Comparison of ENCODE assay signal across 21 mouse cellular contexts in genomic region chr7:130930401-130930800, GRCm38 (mm10). TPM values are rescaled to one million over a fixed set of nuclear protein-coding genes. Genes with fewer than 3 reads are reported as not detected.
DNase-seq lines count a peak whose midpoint lies in the region; ATAC-seq and TF ChIP-seq lines count a peak whose summit lies in the region.
"Had no signal": no experiment of that assay in that cellular context is flagged by ENCODE, and none has a peak within 500 bp of the region (broad histone marks: within the 10 kb centered on the region; RNA-seq: fewer than 3 reads in every experiment).

No protein-coding gene starts in this region.

- no peak for ATAC-seq in liver, postnatal 0 days
- ATAC-seq in liver, embryonic 11.5 days (replicated peaks; ENCODE audit: low FRiP score): no peak
- ATAC-seq: forebrain, embryonic 16.5 days; hindbrain, embryonic 16.5 days had no signal

- H3K4me3 ChIP-seq in liver, postnatal 0 days (ENCODE audit: low read depth, low read length): no peak overlapping the region
- no peak overlapping the region for H3K4me3 ChIP-seq in liver, embryonic 11.5 days (ENCODE audit: low read depth, low read length)
- H3K4me3 ChIP-seq in E14TG2a.4 (replicated peaks; ENCODE audit: low read length): no peak overlapping the region
- H3K4me3 ChIP-seq: embryonic facial prominence, embryonic 13.5 days; heart, embryonic 15.5 days; limb, embryonic 13.5 days; midbrain, embryonic 10.5 days had no signal

- peak; percentile 35; the same call in 1 of the 2 replicates for TF ChIP-seq CTCF in liver, postnatal 0 days (IDR thresholded peaks at IDR 0.05; ENCODE audit: low read depth)
- TF ChIP-seq CTCF in E14TG2a.4 (conservative IDR thresholded peaks at IDR 0.05; ENCODE audit: low read length): peak; percentile 68

- no peak overlapping the region for H3K4me2 ChIP-seq in liver, postnatal 0 days (ENCODE audit: low read depth, low read length)
- H3K4me2 ChIP-seq in liver, embryonic 11.5 days: no peak overlapping the region
- H3K4me2 ChIP-seq: embryonic facial prominence, embryonic 13.5 days; heart, embryonic 15.5 days; limb, embryonic 13.5 days had no signal

- H3K36me3 ChIP-seq in liver, postnatal 0 days (replicated peaks; ENCODE audit: insufficient read depth, low read length): no peaks in the 10 kb centered on the region
- no peaks in the 10 kb centered on the region for H3K36me3 ChIP-seq in liver, embryonic 11.5 days (ENCODE audit: control insufficient read depth, insufficient read depth, low read length)
- H3K36me3 ChIP-seq in E14TG2a.4 (ENCODE audit: insufficient read depth, low read length): no peaks in the 10 kb centered on the region
- H3K36me3 ChIP-seq in splenic B cell, adult 2 months (ENCODE audit: control insufficient read depth, insufficient read depth, low read length, poor library complexity, severe bottlenecking): no peaks in the 10 kb centered on the region
- H3K36me3 ChIP-seq: embryonic facial prominence, embryonic 13.5 days; heart, embryonic 15.5 days; limb, embryonic 13.5 days; midbrain, embryonic 10.5 days had no signal

- WGBS in liver, postnatal 0 days (ENCODE audit: insufficient replicate concordance): 58% methylated on average over 3 of the region's 3 CpGs
- WGBS in liver, embryonic 11.5 days: 56% methylated on average over 3 of the region's 3 CpGs

- H3K9me3 ChIP-seq in liver, postnatal 0 days (ENCODE audit: low read length): no peaks in the 10 kb centered on the region
- H3K9me3 ChIP-seq in liver, embryonic 11.5 days (ENCODE audit: control insufficient read depth, low read length): no peaks in the 10 kb centered on the region
- no peaks in the 10 kb centered on the region for H3K9me3 ChIP-seq in E14TG2a.4 (ENCODE audit: low read length)
- H3K9me3 ChIP-seq: embryonic facial prominence, embryonic 13.5 days; heart, embryonic 15.5 days; limb, embryonic 13.5 days; midbrain, embryonic 10.5 days had no signal

- peak; percentile 24 for DNase-seq in heart, adult 11 months
- no peak for DNase-seq in heart, postnatal 4 days
- no peak for DNase-seq in liver, postnatal 0 days
- DNase-seq in liver, embryonic 11.5 days (ENCODE audit: low spot score): no peak
- DNase-seq in splenic B cell, adult 2 months (ENCODE audit: low read depth, low spot score): peak; percentile 33
- DNase-seq in cerebellum, adult 9-11 months: no peak
- DNase-seq: adrenal gland, postnatal 14 days; cerebellum, postnatal 10 days; heart, adult 18-20 months; kidney, adult 18-20 months; lung, postnatal 4 days; right cerebral cortex, postnatal 4 days; thymus, postnatal 36 days had no signal

- peaks cover 23% of the 10 kb centered on the region for H3K27me3 ChIP-seq in liver, postnatal 0 days (ENCODE audit: insufficient read depth, low read length)
- peaks cover 24% of the 10 kb centered on the region for H3K27me3 ChIP-seq in liver, embryonic 11.5 days (replicated peaks; ENCODE audit: control insufficient read depth, insufficient read depth, low read length)
- H3K27me3 ChIP-seq in E14TG2a.4 (ENCODE audit: insufficient read depth, low read length): peaks cover 34% of the 10 kb centered on the region
- H3K27me3 ChIP-seq in splenic B cell, adult 2 months (ENCODE audit: control insufficient read depth, insufficient read depth, low read length, poor library complexity, severe bottlenecking): no peaks in the 10 kb centered on the region

- no peak overlapping the region for H3K9ac ChIP-seq in liver, postnatal 0 days (replicated peaks)
- H3K9ac ChIP-seq in liver, embryonic 11.5 days (ENCODE audit: low read depth, low read length): no peak overlapping the region
- H3K9ac ChIP-seq: embryonic facial prominence, embryonic 13.5 days; heart, embryonic 15.5 days; limb, embryonic 13.5 days had no signal

- TF ChIP-seq EP300 in liver, postnatal 0 days (IDR thresholded peaks at IDR 0.05; ENCODE audit: low read depth): no peak

- no peaks in the 10 kb centered on the region for H3K4me1 ChIP-seq in liver, postnatal 0 days (ENCODE audit: insufficient read depth)
- no peaks in the 10 kb centered on the region for H3K4me1 ChIP-seq in liver, embryonic 11.5 days (replicated peaks; ENCODE audit: control insufficient read depth, insufficient read depth, low read length)
- H3K4me1 ChIP-seq in E14TG2a.4 (replicated peaks; ENCODE audit: low read depth, low read length): peaks cover 16% of the 10 kb centered on the region

- no peak overlapping the region for H3K27ac ChIP-seq in liver, postnatal 0 days (ENCODE audit: low read depth)
- no peak overlapping the region for H3K27ac ChIP-seq in liver, embryonic 11.5 days (ENCODE audit: low read depth, low read length)
- H3K27ac ChIP-seq: embryonic facial prominence, embryonic 13.5 days; heart, embryonic 15.5 days; limb, embryonic 13.5 days; midbrain, embryonic 10.5 days had no signal

RNA-seq across cellular contexts. Expression of gene Htra1, which starts 5.5 kb away (rescaled TPM):
- 100 to 1,000 TPM; 125 to 139 TPM for total RNA-seq in heart, postnatal 4 days (2021)
- polyA plus RNA-seq in liver, postnatal 0 days (2015; fragmentation: Nextera tagmentation; extraction: Ambion mirVana): 0.61 and 0.83 TPM in 2 replicates
- 1.2 and 3.3 TPM in 2 replicates for polyA plus RNA-seq in liver, embryonic 11.5 days (2014; fragmentation: Nextera tagmentation; extraction: Ambion mirVana)
- total RNA-seq: hematopoietic stem cell, adult 5-6 weeks had no signal

Comparison
In these comparisons a context has a peak if more than half of its experiments do, and no peak if none do; other contexts are left out.
1. DNase-seq: peak in heart, adult 11 months (single experiment) and splenic B cell, adult 2 months (single experiment); none in heart, postnatal 4 days (single experiment), liver, postnatal 0 days (single experiment), liver, embryonic 11.5 days (single experiment) and cerebellum, adult 9-11 months (single experiment).